Mouse (Mus musculus) spleen, adult 2 months (tissue): ENCODE data around the gene Tacc2. TPM values are rescaled to one million over a fixed set of nuclear protein-coding genes. Genes with fewer than 3 reads are reported as not detected.

Experiments used
- DNase-seq, 2 experiments: peaks; one replicate each; pipeline versions ENCODE4 v3.0.0 to v3.0.0-alpha.2; 2012 to 2021; ENCODE audit warnings: low spot score in 2 of 2, low read depth in 1 of 2
- H3K27ac ChIP-seq: fragments of 200-500 bp; 2 replicates; pipeline ENCODE4 v1.5.1; 2012; ENCODE audit warnings: low read length, inconsistent platforms; ENCODE audit not compliant: insufficient read depth
- H3K27me3 ChIP-seq: fragments of 200-500 bp; 2 replicates; pipeline ENCODE4 v1.6.1; 2012; ENCODE audit warnings: mild to moderate bottlenecking, moderate library complexity, low read length, inconsistent platforms; ENCODE audit not compliant: control insufficient read depth, insufficient read depth
- H3K36me3 ChIP-seq: fragments of 200-500 bp; 2 replicates; pipeline ENCODE4 v1.6.1; 2012; ENCODE audit warnings: mild to moderate bottlenecking, low read length, inconsistent platforms; ENCODE audit not compliant: control insufficient read depth, insufficient read depth
- H3K4me1 ChIP-seq: fragments of 200-500 bp; 2 replicates; pipeline ENCODE4 v1.6.1; 2011; ENCODE audit warnings: inconsistent platforms; ENCODE audit not compliant: control insufficient read depth, insufficient read depth, insufficient read length
- H3K4me3 ChIP-seq: fragments of 200-500 bp; 2 replicates; pipeline ENCODE4 v1.5.1; 2011; ENCODE audit warnings: mild to moderate bottlenecking, inconsistent platforms; ENCODE audit not compliant: insufficient read depth, insufficient read length; ENCODE audit errors: extremely low read depth
- CTCF ChIP-seq: fragments of 200-500 bp; IDR thresholded peaks from 2 replicates; pipeline ENCODE4 v1.5.1; 2011; ENCODE audit warnings: mild to moderate bottlenecking, inconsistent platforms; ENCODE audit not compliant: insufficient read depth, insufficient read length, insufficient replicate concordance; ENCODE audit errors: extremely low read depth
- POLR2A ChIP-seq: fragments of 200-500 bp; IDR thresholded peaks from 2 replicates; pipeline ENCODE4 v1.6.1; 2011; ENCODE audit warnings: low read depth, low read length, inconsistent platforms
- WGBS: fragments of 180-500 bp; shearing (Covaris S2); methylation state at CpG from one replicate; pipeline ENCODE4 v1.1.7; 2018; 5-methylcytosine and 5-hydroxymethylcytosine counted together
- polyA plus RNA-seq: library from polyadenylated mRNA; depleted of rRNA; stranded (reverse); fragments of >200 nt; gene quantifications from 2 replicates; pipeline ENCODE4 v1.2.3, GENCODE M21; 2012

The Tacc2 gene
- polyA plus RNA-seq, 1 experiment: 4.3 TPM

DNA sequence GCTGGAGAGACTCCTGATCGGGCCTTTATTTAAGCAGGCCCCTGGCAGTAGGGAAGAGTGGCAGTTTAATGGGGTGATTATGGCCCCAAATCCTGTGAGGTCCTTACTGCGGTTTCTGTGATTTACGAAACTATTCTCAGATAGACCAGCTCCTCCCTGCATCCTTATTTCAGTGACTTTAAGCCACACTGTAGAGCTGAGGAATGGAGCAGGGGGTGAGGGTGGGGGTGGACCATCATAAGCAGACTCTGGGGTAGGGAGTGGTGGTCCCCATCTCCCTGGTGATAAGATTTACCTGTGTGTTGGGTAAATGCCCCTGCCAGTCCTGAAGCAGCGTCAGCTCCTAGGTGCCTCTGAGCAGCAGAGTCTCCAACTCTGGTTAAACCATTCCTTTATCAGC is 29.7 kb downstream of the Tacc2 start:
- Histone ChIP-seq H3K27me3 (no peaks in the 10 kb centered on the region), H3K27ac (no peak overlapping the region), H3K36me3 (no peaks in the 10 kb centered on the region), H3K4me1 (no peaks in the 10 kb centered on the region), H3K4me3 (no peak overlapping the region)
- DNase-seq: no peak
- TF ChIP-seq POLR2A (no peak), CTCF (no peak)
- WGBS: 89% methylated on average over 4 of the region's 4 CpGs

- no peak for TF ChIP-seq POLR2A
- no peak for DNase-seq
- no peak overlapping the region for H3K27ac ChIP-seq
- H3K27me3 ChIP-seq: no peaks in the 10 kb centered on the region
- H3K4me1 ChIP-seq: no peaks in the 10 kb centered on the region
- 81% methylated on average over 4 of the region's 4 CpGs for WGBS
- no peaks in the 10 kb centered on the region for H3K36me3 ChIP-seq
- no peak overlapping the region for H3K4me3 ChIP-seq
These were observed 36.7 kb downstream of the Tacc2 start for GRCm38 (mm10) chr7:130613973-130614372.

- no peaks in the 10 kb centered on the region for H3K4me1 ChIP-seq
These were observed 40.4 kb downstream of the Tacc2 start for GRCm38 (mm10) chr7:130617591-130617990.

DNA sequence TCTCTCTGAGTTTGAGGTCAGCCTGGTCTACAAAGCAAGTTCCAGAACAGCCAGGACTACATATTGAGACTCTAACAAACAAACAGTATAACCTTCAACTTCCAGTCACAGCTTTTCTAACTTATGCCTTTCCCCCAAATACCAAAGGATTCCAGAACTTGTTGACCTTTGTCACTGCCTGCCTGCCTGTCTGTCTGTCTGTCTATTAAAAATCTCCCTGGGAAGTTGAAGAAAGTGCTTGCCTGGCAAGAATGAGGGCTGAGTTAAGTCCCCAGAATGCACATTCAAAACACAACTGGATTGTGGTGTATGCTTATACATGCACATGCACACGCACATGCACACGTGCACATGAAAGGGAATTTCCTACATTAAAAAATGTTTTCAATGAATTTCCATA is 43.8 kb downstream of the Tacc2 start:
- no peak for DNase-seq
- H3K4me1 ChIP-seq: no peaks in the 10 kb centered on the region
- no peaks in the 10 kb centered on the region for H3K36me3 ChIP-seq
- no peak overlapping the region for H3K27ac ChIP-seq
- WGBS: 82% methylated on average over 2 of the region's 2 CpGs
- no peak overlapping the region for H3K4me3 ChIP-seq
- H3K27me3 ChIP-seq: no peaks in the 10 kb centered on the region
- TF ChIP-seq CTCF: no peak
- TF ChIP-seq POLR2A: no peak

More at GRCm38 (mm10) chr7:130617591-130617990, 40.4 kb downstream of the Tacc2 start:
- no peak for TF ChIP-seq CTCF
- TF ChIP-seq POLR2A: no peak
- no peak overlapping the region for H3K27ac ChIP-seq
- 90% methylated on average over 3 of the region's 3 CpGs for WGBS
- no peak for DNase-seq
- H3K4me3 ChIP-seq: no peak overlapping the region
- no peaks in the 10 kb centered on the region for H3K36me3 ChIP-seq
- no peaks in the 10 kb centered on the region for H3K27me3 ChIP-seq

DNA sequence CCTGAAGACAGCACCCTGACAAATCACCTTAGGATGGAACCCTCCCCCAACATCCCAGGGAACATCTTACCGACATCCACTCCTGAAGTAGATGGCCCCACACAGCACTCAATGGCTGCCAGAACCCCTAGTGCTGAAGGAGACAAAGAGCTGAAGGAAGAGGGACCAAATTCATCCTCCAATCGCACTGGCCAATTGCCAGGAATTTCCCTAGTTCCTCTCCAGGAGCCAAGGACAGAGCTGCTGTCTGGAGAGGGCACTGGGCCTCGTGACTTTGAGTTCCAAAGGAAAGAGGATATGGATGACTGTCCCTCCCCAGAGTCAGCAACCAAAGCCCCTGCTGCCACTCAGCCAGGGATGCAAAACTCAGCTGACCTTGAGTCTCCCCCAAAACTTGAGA is 44.7 kb downstream of the Tacc2 start:
- no peaks in the 10 kb centered on the region for H3K4me1 ChIP-seq
- no peak for DNase-seq
- 86% methylated on average over 3 of the region's 3 CpGs for WGBS
- TF ChIP-seq CTCF (no peak), POLR2A (no peak)
- H3K27me3 ChIP-seq: no peaks in the 10 kb centered on the region
- H3K36me3 ChIP-seq: no peaks in the 10 kb centered on the region
- H3K4me3 ChIP-seq: no peak overlapping the region
- no peak overlapping the region for H3K27ac ChIP-seq

- TF ChIP-seq CTCF (no peak), POLR2A (no peak)
- H3K4me1 ChIP-seq: no peaks in the 10 kb centered on the region
- no peak overlapping the region for H3K4me3 ChIP-seq
- WGBS: 81% methylated on average over 4 of the region's 4 CpGs
- no peaks in the 10 kb centered on the region for H3K27me3 ChIP-seq
- no peak overlapping the region for H3K27ac ChIP-seq
- DNase-seq: no peak
- H3K36me3 ChIP-seq: no peaks in the 10 kb centered on the region
These were observed 45.1 kb downstream of the Tacc2 start for GRCm38 (mm10) chr7:130622359-130622758.

DNA sequence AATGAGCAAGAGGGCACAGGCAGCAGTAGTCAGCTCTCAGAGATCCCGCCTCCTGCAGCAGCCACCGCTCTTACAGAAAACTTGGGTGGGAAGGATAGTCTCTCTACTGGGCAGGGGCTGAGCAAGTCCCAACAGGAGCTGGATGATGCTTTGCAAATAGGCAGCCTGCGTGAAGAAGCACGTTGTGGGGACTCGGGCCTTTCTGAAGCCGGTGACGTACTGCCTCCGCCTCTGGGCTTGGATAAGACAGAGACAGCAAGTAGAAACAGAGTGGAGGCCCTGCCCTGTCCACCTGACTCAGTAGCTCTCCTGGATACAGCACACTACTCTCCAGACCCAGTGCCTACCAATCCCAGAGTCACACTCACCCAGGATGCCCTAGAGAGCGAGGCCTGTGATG is 47.1 kb downstream of the Tacc2 start:
- no peaks in the 10 kb centered on the region for H3K27me3 ChIP-seq
- no peaks in the 10 kb centered on the region for H3K36me3 ChIP-seq
- no peak overlapping the region for H3K27ac ChIP-seq
- TF ChIP-seq POLR2A: no peak
- H3K4me3 ChIP-seq: no peak overlapping the region
- no peaks in the 10 kb centered on the region for H3K4me1 ChIP-seq
- 96% methylated on average over 9 of the region's 9 CpGs for WGBS
- DNase-seq: no peak

GRCm38 (mm10) chr7:130625361-130625760 is 48.1 kb downstream of the Tacc2 start:
- TF ChIP-seq CTCF: no peak
- no peak for TF ChIP-seq POLR2A
- H3K27ac ChIP-seq: no peak overlapping the region
- H3K27me3 ChIP-seq: no peaks in the 10 kb centered on the region
- no peaks in the 10 kb centered on the region for H3K36me3 ChIP-seq
- no peaks in the 10 kb centered on the region for H3K4me1 ChIP-seq
- WGBS: 87% methylated on average over 7 of the region's 7 CpGs
- DNase-seq: no peak
- H3K4me3 ChIP-seq: no peak overlapping the region
